Mouse (Mus musculus) naive thymus-derived CD4-positive, alpha-beta T cell, adult 2 months (primary cell): Measurements from ENCODE around the gene Olfr99.
"Not testable (repeated sequence)": the region's sequence is repeated elsewhere in the genome, so short reads cannot be mapped to it uniquely, and the experiment has no call there.

Experiments
- DNase-seq: peaks from one replicate; pipeline ENCODE4 v3.0.0-alpha.2; 2011; ENCODE audit warnings: low read depth

Gene Olfr99

GRCm38 (mm10) chr17:37283360-37283759 lies at the start of gene Olfr99:
Gene Olfr99 (minus strand): TSS chr17:37283460.
- no peak for DNase-seq

DNA sequence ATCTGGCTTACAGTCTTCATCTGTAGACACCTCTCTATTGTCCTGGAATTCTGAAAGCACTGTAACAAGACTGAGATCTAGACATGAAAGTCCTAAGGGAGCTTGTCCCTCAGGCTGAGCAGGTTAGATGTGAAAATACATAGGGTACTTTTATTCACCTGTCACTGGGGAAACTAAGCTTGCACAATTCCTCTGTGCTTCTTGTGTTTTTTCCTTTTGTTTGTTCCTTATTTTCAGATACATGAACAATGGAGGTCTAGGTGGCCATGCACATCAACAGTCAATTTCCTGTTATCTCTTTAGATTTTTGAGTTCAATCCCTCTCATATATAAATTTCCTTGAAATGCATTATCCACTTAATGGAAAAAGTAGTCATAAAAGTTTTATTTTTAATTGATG lies 33.7 kb upstream of the Olfr99 start, which contains the start of gene Olfr102:
TSS of gene Olfr102 (minus strand) at position 101 of the 400 bp plus-strand sequence.
- DNase-seq, result no peak

DNA sequence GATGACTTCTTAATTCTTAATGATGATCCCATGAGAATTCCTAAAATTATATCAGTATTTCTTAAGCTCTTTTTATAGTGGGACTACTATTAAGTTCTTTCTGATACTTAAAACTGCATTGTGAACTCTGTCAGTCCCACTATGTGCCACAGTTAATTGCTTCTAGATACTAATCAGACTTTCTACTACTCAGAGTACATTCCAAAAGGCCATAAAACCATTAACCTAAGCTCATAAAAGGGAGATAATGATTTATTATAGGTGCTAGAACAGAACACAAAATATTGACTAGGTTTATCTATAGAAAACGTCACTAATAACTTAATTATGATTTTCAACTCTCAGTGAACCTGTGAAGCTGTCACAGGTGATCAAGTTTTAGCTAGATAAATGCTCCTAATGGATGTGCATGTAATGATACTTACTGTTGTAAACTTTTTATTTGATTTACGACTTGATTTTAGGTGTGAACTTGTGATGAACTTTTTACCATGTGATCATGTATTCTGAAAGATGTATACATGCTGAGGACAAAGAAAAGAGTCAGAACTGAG lies 27.0 kb upstream of the Olfr99 start:
- no peak for DNase-seq

DNA sequence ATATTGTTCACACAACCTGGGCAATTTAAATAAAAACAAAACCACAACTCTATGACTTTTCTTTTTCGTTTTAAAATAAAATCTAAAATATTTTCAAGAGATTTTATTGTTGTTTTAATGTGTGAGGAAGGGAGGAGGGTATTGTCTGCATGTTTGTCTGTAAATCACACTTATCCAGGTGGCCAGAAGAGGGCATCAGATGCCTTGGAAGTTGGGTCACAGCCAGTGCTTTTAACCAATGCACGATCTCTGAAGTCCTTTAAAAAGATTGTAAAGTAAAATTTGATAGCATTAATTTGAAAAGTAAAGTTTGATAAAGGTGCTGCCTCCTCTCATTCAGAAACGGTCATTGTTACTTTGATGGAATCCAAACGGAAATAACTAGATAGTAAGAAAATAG lies 25.2 kb upstream of the Olfr99 start:
- DNase-seq, result no peak

- no peak for DNase-seq
These were observed 21.0 kb upstream of the Olfr99 start, which contains the start of gene Olfr101 for GRCm38 (mm10) chr17:37304213-37304612. Gene Olfr101 (minus strand): TSS chr17:37304313.

- DNase-seq, result no peak
These were observed 2.9 kb downstream of the Olfr99 start for GRCm38 (mm10) chr17:37280331-37280730.

- DNase-seq, result no peak
These were observed 6.7 kb downstream of the Olfr99 start for GRCm38 (mm10) chr17:37276573-37276972.

GRCm38 (mm10) chr17:37275626-37276248 lies 7.5 kb downstream of the Olfr99 start:
- no peak for DNase-seq

GRCm38 (mm10) chr17:37270702-37271092 lies 12.6 kb downstream of the Olfr99 start:
- DNase-seq, result peak; percentile 92

DNA sequence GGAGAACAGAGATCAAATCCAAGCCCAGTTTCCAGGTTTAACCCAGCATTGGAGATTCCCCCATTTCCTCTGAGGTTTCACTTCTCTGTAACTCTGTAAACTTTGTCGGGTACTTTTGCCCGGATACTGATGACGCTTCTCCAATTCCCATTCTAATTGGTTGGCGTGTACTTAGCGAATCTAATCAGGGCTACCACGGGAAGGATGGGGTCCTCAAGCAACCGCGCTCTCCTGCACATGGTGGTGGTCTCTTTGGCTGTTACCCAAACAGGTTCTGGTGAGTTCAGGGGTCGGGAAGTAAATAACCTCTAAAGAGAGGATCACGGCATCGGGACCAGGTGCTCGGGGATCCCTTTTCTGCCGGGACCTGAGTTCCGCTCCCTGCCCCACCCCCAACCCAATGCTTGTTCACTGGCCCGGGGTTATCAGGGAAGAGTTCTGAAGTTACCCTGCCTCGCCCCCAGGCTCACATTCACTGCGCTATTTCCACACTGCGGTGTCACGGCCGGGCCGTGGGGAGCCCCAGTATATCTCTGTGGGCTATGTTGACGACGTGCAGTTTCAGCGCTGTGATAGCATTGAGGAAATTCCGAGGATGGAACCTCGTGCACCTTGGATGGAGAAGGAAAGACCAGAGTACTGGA lies 13.1 kb downstream of the Olfr99 start, which contains the start of gene H2-M3:
TSS of gene H2-M3 (plus strand) at position 163 of the 644 bp plus-strand sequence.
- peak; percentile 99 for DNase-seq

GRCm38 (mm10) chr17:37263626-37264025 lies 19.6 kb downstream of the Olfr99 start, which contains the start of gene Olfr98:
Gene Olfr98 (minus strand): TSS chr17:37263749.
- DNase-seq, result no peak

- DNase-seq, result peak; percentile 66
These were observed 32.7 kb downstream of the Olfr99 start for GRCm38 (mm10) chr17:37250544-37250943.

- no peak for DNase-seq
These were observed 33.8 kb downstream of the Olfr99 start for GRCm38 (mm10) chr17:37249460-37249859.

DNA sequence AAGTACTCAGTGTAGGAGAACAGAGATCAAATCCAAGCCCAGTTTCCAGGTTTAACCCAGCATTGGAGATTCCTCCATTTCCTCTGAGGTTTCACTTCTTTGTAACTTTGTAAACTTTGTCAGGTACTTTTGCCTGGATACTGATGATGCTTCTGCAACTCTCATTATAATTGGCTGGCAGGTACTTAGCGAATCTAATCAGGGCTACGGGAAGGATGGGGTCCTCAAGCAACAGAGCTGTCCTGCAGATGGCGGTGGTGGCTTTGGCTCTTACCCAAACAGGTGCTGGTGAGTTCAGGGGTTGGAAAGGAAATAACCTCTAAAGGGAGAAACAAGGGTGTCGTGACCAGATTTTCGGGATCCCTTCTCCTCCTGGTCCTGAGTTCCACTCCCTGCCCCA lies 36.5 kb downstream of the Olfr99 start:
- peak; percentile 82 for DNase-seq

- no peak for DNase-seq
These were observed 41.1 kb downstream of the Olfr99 start for GRCm38 (mm10) chr17:37242198-37242597.

DNA sequence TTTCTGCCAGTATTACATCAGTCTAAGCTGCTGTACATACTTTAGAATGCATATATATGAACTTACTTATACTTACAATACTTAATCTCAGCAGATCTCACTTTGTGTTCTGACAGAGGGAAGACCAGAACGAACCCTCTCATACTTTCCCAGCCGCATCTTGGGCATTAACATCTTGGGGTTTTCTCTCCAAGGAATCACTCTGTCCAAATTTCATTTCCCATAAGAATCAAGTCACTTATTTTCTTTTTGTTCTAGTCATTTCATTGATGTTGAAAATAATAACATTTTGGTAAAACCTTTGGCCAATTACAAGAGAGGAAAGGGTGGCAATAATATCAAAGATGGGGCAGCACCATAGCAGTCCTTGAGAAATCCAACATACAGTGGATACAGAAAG lies 46.0 kb downstream of the Olfr99 start, which contains the start of gene Olfr97:
TSS of gene Olfr97 (minus strand) at position 101 of the 400 bp plus-strand sequence.
- not testable (repeated sequence) for DNase-seq
